Mouse (Mus musculus): ENCODE measurements at regions not wholly inside any gene's neighbourhood (a gene's known extent, or its start where the extent isn't known, plus 50 kb on each side); places are given as distances from the start of the nearest gene placed in this dataset.

DNA sequence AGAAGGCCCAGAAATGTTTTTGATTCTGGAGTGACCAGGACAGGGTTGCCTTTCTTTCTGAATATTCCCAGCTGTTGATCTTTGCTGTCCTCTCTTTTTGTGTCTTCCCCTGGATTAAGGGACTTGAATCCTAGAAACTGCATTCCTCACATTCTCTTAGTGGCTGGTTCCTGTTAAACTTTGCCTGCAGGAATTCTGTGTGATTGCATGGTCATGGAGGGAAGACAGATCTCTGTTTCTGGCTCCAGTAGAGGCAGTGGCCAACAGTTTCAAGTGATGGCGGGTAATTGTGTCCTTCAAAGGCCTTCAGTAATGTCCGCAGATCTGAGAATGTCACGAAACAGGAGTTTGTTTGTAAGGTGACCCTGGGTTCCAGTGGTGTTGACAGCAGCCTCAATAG lies 410.1 kb upstream of the Mmadhc start:
- TF ChIP-seq CTCF (IDR thresholded peaks at IDR 0.05; ENCODE audit: low read depth) (no peak), EP300 (IDR thresholded peaks at IDR 0.05; ENCODE audit: low read depth) (no peak)

Data from liver, postnatal 0 days (tissue).